Mouse (Mus musculus) stomach, adult 2 months (tissue): ENCODE data around the gene Olfr1317. TPM values are rescaled to one million over a fixed set of nuclear protein-coding genes. Genes with fewer than 3 reads are reported as not detected.

ENCODE experiments used
- polyA plus RNA-seq: library from polyadenylated mRNA; depleted of rRNA; stranded (reverse); fragments of >200 nt; gene quantifications from 2 replicates; pipeline ENCODE4 v1.2.3, GENCODE M21; 2012; rRNA removed

The Olfr1317 gene
- polyA plus RNA-seq: not detected in 2 replicates

GRCm38 (mm10) chr2:112140029-112140428 is at the start of gene Olfr1317:
TSS of gene Olfr1317 (plus strand) at chr2:112140329.

GRCm38 (mm10) chr2:112096681-112097080 is 43.4 kb upstream of the Olfr1317 start, which contains the start of gene Olfr1314:
TSS of gene Olfr1314 (minus strand) at chr2:112096781.

GRCm38 (mm10) chr2:112115340-112115739 is 24.8 kb upstream of the Olfr1317 start, which contains the start of gene Olfr1315-ps1:
TSS of gene Olfr1315-ps1 (minus strand) at chr2:112115440.

GRCm38 (mm10) chr2:112134877-112135276 is 5.3 kb upstream of the Olfr1317 start, which contains the start of gene Olfr1316:
TSS of gene Olfr1316 (minus strand) at chr2:112134977.

GRCm38 (mm10) chr2:112153898-112154297 is 13.8 kb downstream of the Olfr1317 start, which contains the start of gene Olfr1318:
TSS of gene Olfr1318 (plus strand) at chr2:112154198.

Other genes with a start within 250 kb of the Olfr1317 start
- not detected in 2 replicates for gene Olfr1306, start 224.1 kb upstream of the Olfr1317 start, polyA plus RNA-seq
- gene Olfr1307, start 190.9 kb upstream of the Olfr1317 start, polyA plus RNA-seq: not detected in 2 replicates
- gene Olfr1308, start 175.4 kb upstream of the Olfr1317 start, polyA plus RNA-seq: not detected in 2 replicates
- not detected in 2 replicates for gene Olfr1309, start 150.0 kb upstream of the Olfr1317 start, polyA plus RNA-seq
- not detected in 2 replicates for gene Olfr1310, start 127.6 kb upstream of the Olfr1317 start, polyA plus RNA-seq
- gene Olfr1311, start 115.9 kb upstream of the Olfr1317 start, polyA plus RNA-seq: not detected in 2 replicates
- gene Olfr1312, start 90.1 kb upstream of the Olfr1317 start, polyA plus RNA-seq: not detected in 2 replicates
- gene Olfr1313, start 62.5 kb upstream of the Olfr1317 start, polyA plus RNA-seq: not detected in 2 replicates
- gene Olfr1314, start 43.5 kb upstream of the Olfr1317 start, polyA plus RNA-seq: not detected in 2 replicates
- gene Olfr1315-ps1, start 24.9 kb upstream of the Olfr1317 start, polyA plus RNA-seq: not detected in 2 replicates
- not detected in 2 replicates for gene Olfr1316, start 5.4 kb upstream of the Olfr1317 start, polyA plus RNA-seq
- not detected in 2 replicates for gene Olfr1318, start 13.9 kb downstream of the Olfr1317 start, polyA plus RNA-seq
- 136 and 165 TPM in 2 replicates for gene Lpcat4, start 99.1 kb downstream of the Olfr1317 start, polyA plus RNA-seq
- gene Nutm1, start 119.0 kb downstream of the Olfr1317 start, polyA plus RNA-seq: not detected in 2 replicates
- 19.7 and 22.1 TPM in 2 replicates for gene Nop10, start 121.6 kb downstream of the Olfr1317 start, polyA plus RNA-seq
- gene Slc12a6, start 125.5 kb downstream of the Olfr1317 start, polyA plus RNA-seq: 3.3 and 5.2 TPM in 2 replicates
- not detected in 2 replicates for gene Gm21985, start 126.0 kb downstream of the Olfr1317 start, polyA plus RNA-seq
- 37.5 and 43.1 TPM in 2 replicates for gene Emc4, start 227.7 kb downstream of the Olfr1317 start, polyA plus RNA-seq
- gene Katnbl1, start 238.9 kb downstream of the Olfr1317 start, polyA plus RNA-seq: 0.22 and 0.29 TPM in 2 replicates